Mouse (Mus musculus) hindbrain, embryonic 16.5 days (tissue): ENCODE measurements at regions not wholly inside any gene's neighbourhood (a gene's known extent, or its start where the extent isn't known, plus 50 kb on each side); places are given as distances from the start of the nearest gene placed in this dataset.

Source experiments
- ATAC-seq: fragments of 200-750 bp; cut with Nextera tagmentation; 2 replicates; pipeline ENCODE4 v1.8.0; 2017; ENCODE audit warnings: moderate TSS enrichment, moderate library complexity
- H3K27ac ChIP-seq: fragments of 300-500 bp; sonication (generic); 2 replicates; pipeline ENCODE4 v1.5.1; 2014; ENCODE audit warnings: low read depth, mild to moderate bottlenecking, control low read depth, low read length, moderate library complexity
- H3K27me3 ChIP-seq: fragments of 300-500 bp; sonication (generic); replicated peaks from 2 replicates; pipeline ENCODE4 v1.6.1; 2014; ENCODE audit warnings: low read length; ENCODE audit not compliant: control insufficient read depth, insufficient read depth
- H3K36me3 ChIP-seq: fragments of 300-500 bp; sonication (generic); 2 replicates; pipeline ENCODE4 v1.6.1; 2014; ENCODE audit warnings: mild to moderate bottlenecking, low read length, moderate library complexity, mixed read lengths; ENCODE audit not compliant: control insufficient read depth, insufficient read depth
- H3K4me1 ChIP-seq: fragments of 300-500 bp; sonication (generic); 2 replicates; pipeline ENCODE4 v1.6.1; 2014; ENCODE audit warnings: low read depth, low read length; ENCODE audit not compliant: control insufficient read depth, insufficient read depth
- H3K4me2 ChIP-seq: fragments of 300-500 bp; sonication (generic); 2 replicates; pipeline ENCODE4 v1.6.1; 2014; ENCODE audit warnings: mild to moderate bottlenecking, low read length, control low read depth, moderate library complexity
- H3K4me3 ChIP-seq: fragments of 300-500 bp; sonication (generic); 2 replicates; pipeline ENCODE4 v1.5.1; 2014; ENCODE audit warnings: mild to moderate bottlenecking, low read length, control low read depth, moderate library complexity
- H3K9ac ChIP-seq: fragments of 300-500 bp; sonication (generic); 2 replicates; pipeline ENCODE4 v1.6.1; 2014; ENCODE audit warnings: low read depth, mild to moderate bottlenecking, control low read depth, low read length, moderate library complexity
- H3K9me3 ChIP-seq: fragments of 300-500 bp; sonication (generic); 2 replicates; pipeline ENCODE4 v1.6.1; 2014; ENCODE audit warnings: mild to moderate bottlenecking, low read length, moderate library complexity; ENCODE audit not compliant: control insufficient read depth
- WGBS: fragments of 180-500 bp; shearing (Covaris S2); extraction: QIAGEN DNeasy Blood & Tissue Kit; methylation state at CpG from one replicate; pipeline ENCODE4 v1.1.7; 2014; 5-methylcytosine and 5-hydroxymethylcytosine counted together

GRCm38 (mm10) chr6:93070916-93071315 is 127.6 kb upstream of the Adamts9 start:
- Histone ChIP-seq H3K27me3 (no peaks in the 10 kb centered on the region), H3K27ac (no peak overlapping the region), H3K9ac (no peak overlapping the region), H3K36me3 (no peaks in the 10 kb centered on the region), H3K4me1 (peaks cover 10% of the 10 kb centered on the region), H3K4me2 (no peak overlapping the region), H3K4me3 (no peak overlapping the region), H3K9me3 (no peaks in the 10 kb centered on the region)
- WGBS = 82% methylated on average over 5 of the region's 5 CpGs
- no peak for ATAC-seq

- H3K27me3 ChIP-seq = no peaks in the 10 kb centered on the region
- H3K4me1 ChIP-seq = peaks cover 10% of the 10 kb centered on the region
- no peak overlapping the region for H3K4me3 ChIP-seq
- no peak overlapping the region for H3K9ac ChIP-seq
- no peak for ATAC-seq
- H3K27ac ChIP-seq = no peak overlapping the region
- no peaks in the 10 kb centered on the region for H3K9me3 ChIP-seq
- 90% methylated on average over 5 of the region's 5 CpGs for WGBS
- no peaks in the 10 kb centered on the region for H3K36me3 ChIP-seq
- no peak overlapping the region for H3K4me2 ChIP-seq
Measured at GRCm38 (mm10) chr6:93067808-93068207, 124.5 kb upstream of the Adamts9 start.

GRCm38 (mm10) chr6:93066553-93067376 is 123.5 kb upstream of the Adamts9 start:
- Histone ChIP-seq H3K4me3 (no peak overlapping the region), H3K9ac (no peak overlapping the region), H3K27me3 (no peaks in the 10 kb centered on the region), H3K4me1 (peaks cover 10% of the 10 kb centered on the region), H3K4me2 (peak overlapping the region; percentile 18), H3K9me3 (no peaks in the 10 kb centered on the region), H3K27ac (no peak overlapping the region), H3K36me3 (no peaks in the 10 kb centered on the region)
- 40% methylated on average over 11 of the region's 11 CpGs for WGBS
- no peak for ATAC-seq

GRCm38 (mm10) chr6:93065917-93066552 is 122.7 kb upstream of the Adamts9 start:
- WGBS = 53% methylated on average over 12 of the region's 12 CpGs
- H3K4me2 ChIP-seq = peak overlapping the region; percentile 18
- H3K9ac ChIP-seq = no peak overlapping the region

GRCm38 (mm10) chr6:93065366-93065765 is 122.1 kb upstream of the Adamts9 start:
- Histone ChIP-seq H3K27ac (no peak overlapping the region), H3K4me2 (no peak overlapping the region), H3K9me3 (no peaks in the 10 kb centered on the region), H3K36me3 (no peaks in the 10 kb centered on the region), H3K4me3 (no peak overlapping the region), H3K9ac (no peak overlapping the region), H3K27me3 (no peaks in the 10 kb centered on the region), H3K4me1 (peaks cover 10% of the 10 kb centered on the region)
- WGBS = 52% methylated on average over 6 of the region's 6 CpGs
- no peak for ATAC-seq

More at GRCm38 (mm10) chr6:93065917-93066552, 122.7 kb upstream of the Adamts9 start:
- H3K27me3 ChIP-seq = no peaks in the 10 kb centered on the region
- no peaks in the 10 kb centered on the region for H3K36me3 ChIP-seq
- peaks cover 10% of the 10 kb centered on the region for H3K4me1 ChIP-seq
- ATAC-seq = no peak
- no peaks in the 10 kb centered on the region for H3K9me3 ChIP-seq
- H3K27ac ChIP-seq = 0 out of 2 replicates have a peak overlapping the region, but pooled peaks have one; percentile 4
- no peak overlapping the region for H3K4me3 ChIP-seq

GRCm38 (mm10) chr6:93064366-93064765 is 121.1 kb upstream of the Adamts9 start:
- H3K9me3 ChIP-seq = no peaks in the 10 kb centered on the region
- no peak overlapping the region for H3K4me2 ChIP-seq
- H3K4me1 ChIP-seq = peaks cover 10% of the 10 kb centered on the region
- H3K27me3 ChIP-seq = no peaks in the 10 kb centered on the region
- no peak overlapping the region for H3K9ac ChIP-seq
- no peak overlapping the region for H3K4me3 ChIP-seq
- no peaks in the 10 kb centered on the region for H3K36me3 ChIP-seq
- 86% methylated on average over 7 of the region's 7 CpGs for WGBS
- H3K27ac ChIP-seq = no peak overlapping the region
- ATAC-seq = no peak

- H3K4me1 ChIP-seq = peaks cover 8% of the 10 kb centered on the region
- no peak overlapping the region for H3K9ac ChIP-seq
- no peaks in the 10 kb centered on the region for H3K27me3 ChIP-seq
- WGBS = 76% methylated on average over 3 of the region's 3 CpGs
- H3K4me3 ChIP-seq = no peak overlapping the region
- no peaks in the 10 kb centered on the region for H3K9me3 ChIP-seq
- no peak overlapping the region for H3K4me2 ChIP-seq
- no peaks in the 10 kb centered on the region for H3K36me3 ChIP-seq
- H3K27ac ChIP-seq = no peak overlapping the region
- no peak for ATAC-seq
Measured at GRCm38 (mm10) chr6:93061741-93062140, 118.4 kb upstream of the Adamts9 start.

- H3K36me3 ChIP-seq = no peaks in the 10 kb centered on the region
- H3K9me3 ChIP-seq = no peaks in the 10 kb centered on the region
- 48% methylated on average over 2 of the region's 2 CpGs for WGBS
- no peak overlapping the region for H3K9ac ChIP-seq
- H3K4me1 ChIP-seq = no peaks in the 10 kb centered on the region
- H3K27me3 ChIP-seq = no peaks in the 10 kb centered on the region
- H3K27ac ChIP-seq = no peak overlapping the region
- H3K4me2 ChIP-seq = no peak overlapping the region
- H3K4me3 ChIP-seq = no peak overlapping the region
- no peak for ATAC-seq
Measured at GRCm38 (mm10) chr6:93045524-93045923, 102.2 kb upstream of the Adamts9 start.

GRCm38 (mm10) chr6:93041041-93041440 is 97.7 kb upstream of the Adamts9 start:
- Histone ChIP-seq H3K4me2 (no peak overlapping the region), H3K4me3 (no peak overlapping the region), H3K27me3 (no peaks in the 10 kb centered on the region), H3K4me1 (no peaks in the 10 kb centered on the region), H3K9me3 (no peaks in the 10 kb centered on the region; the same call in 1 of the 2 replicates), H3K36me3 (no peaks in the 10 kb centered on the region), H3K9ac (no peak overlapping the region), H3K27ac (no peak overlapping the region)
- WGBS = 81% methylated on average over 3 of the region's 3 CpGs
- no peak for ATAC-seq
